27 mouse cellular contexts compared by ENCODE assay signal in genomic region chr1:59134419-59134818, GRCm38 (mm10). TPM values are rescaled to one million over a fixed set of nuclear protein-coding genes. Genes with fewer than 3 reads are reported as not detected.
A peak's percentile ranks its signal among the peaks of the same experiment; 100 is the strongest.
DNase-seq lines count a peak whose midpoint lies in the region; ATAC-seq and TF ChIP-seq lines count a peak whose summit lies in the region.
"Had no signal": no experiment of that assay in that cellular context is flagged by ENCODE, and none has a peak within 500 bp of the region (broad histone marks: within the 10 kb centered on the region; RNA-seq: fewer than 3 reads in every experiment).

No protein-coding gene starts in this region.

- intact Hi-C loops in heart, postnatal 25 days (cut with DNase I): no loop called here

- no peak overlapping the region; the same call in 1 of the 2 replicates for H3K27ac ChIP-seq in heart, embryonic 13.5 days (replicated peaks)
- no peak overlapping the region for H3K27ac ChIP-seq in heart, embryonic 16.5 days (ENCODE audit: low read length)
- H3K27ac ChIP-seq in lung, embryonic 14.5 days (ENCODE audit: low read depth): no peak overlapping the region
- no peak overlapping the region for H3K27ac ChIP-seq in intestine, postnatal 0 days (ENCODE audit: low read depth, low read length)
- no peak overlapping the region for H3K27ac ChIP-seq in cerebellum, adult 2 months (ENCODE audit: insufficient read depth, low read length)
- H3K27ac ChIP-seq: forebrain, embryonic 10.5 days; hindbrain, embryonic 13.5 days; liver, embryonic 13.5 days had no signal

- H3K4me2 ChIP-seq in heart, embryonic 13.5 days: peak overlapping the region; percentile 16; the same call in 1 of the 2 replicates
- H3K4me2 ChIP-seq in heart, embryonic 16.5 days (ENCODE audit: low read depth, low read length): peak overlapping the region; percentile 20; the same call in 1 of the 2 replicates
- H3K4me2 ChIP-seq in lung, embryonic 14.5 days: no peak overlapping the region
- H3K4me2 ChIP-seq in intestine, postnatal 0 days (replicated peaks; ENCODE audit: low read depth): no peak overlapping the region
- H3K4me2 ChIP-seq: hindbrain, embryonic 13.5 days; liver, embryonic 13.5 days; midbrain, embryonic 11.5 days had no signal

- peaks cover 11% of the 10 kb centered on the region for H3K4me1 ChIP-seq in heart, embryonic 13.5 days
- peaks cover 7% of the 10 kb centered on the region; the same call in 1 of the 2 replicates for H3K4me1 ChIP-seq in heart, embryonic 16.5 days (ENCODE audit: control insufficient read depth, insufficient read depth, low read length)
- H3K4me1 ChIP-seq in lung, embryonic 14.5 days (ENCODE audit: insufficient read depth): no peaks in the 10 kb centered on the region
- no peaks in the 10 kb centered on the region for H3K4me1 ChIP-seq in intestine, postnatal 0 days (replicated peaks; ENCODE audit: control insufficient read depth, insufficient read depth, low read length)
- H3K4me1 ChIP-seq in cerebellum, adult 2 months (ENCODE audit: control insufficient read depth, insufficient read depth, low read length): no peaks in the 10 kb centered on the region
- H3K4me1 ChIP-seq: forebrain, embryonic 10.5 days; hindbrain, embryonic 13.5 days; liver, embryonic 13.5 days had no signal

- no peak; the same call in 1 of the 2 replicates for ATAC-seq in heart, embryonic 13.5 days (ENCODE audit: extremely low read depth, insufficient number of reproducible peaks, low FRiP score, low TSS enrichment)
- ATAC-seq in heart, embryonic 16.5 days (replicated peaks; ENCODE audit: extremely low read depth, insufficient read depth, low FRiP score): peak; percentile 82
- peak; percentile 88 for ATAC-seq in lung, embryonic 14.5 days (ENCODE audit: insufficient read depth)
- no peak for ATAC-seq in intestine, postnatal 0 days
- ATAC-seq in erythroblast, adult 5-6 weeks (replicated peaks; ENCODE audit: low FRiP score, poor library complexity, severe bottlenecking): no peak
- ATAC-seq: forebrain, postnatal 0 days had no signal

- H3K9me3 ChIP-seq in heart, embryonic 13.5 days: no peaks in the 10 kb centered on the region
- H3K9me3 ChIP-seq in heart, embryonic 16.5 days (replicated peaks; ENCODE audit: control insufficient read depth, low read length): no peaks in the 10 kb centered on the region
- H3K9me3 ChIP-seq in lung, embryonic 14.5 days (ENCODE audit: low read depth, low read length): no peaks in the 10 kb centered on the region
- no peaks in the 10 kb centered on the region for H3K9me3 ChIP-seq in intestine, postnatal 0 days (ENCODE audit: control insufficient read depth)
- H3K9me3 ChIP-seq: forebrain, embryonic 10.5 days; hindbrain, embryonic 13.5 days; liver, embryonic 13.5 days had no signal

- H3K9ac ChIP-seq in heart, embryonic 13.5 days: no peak overlapping the region; the same call in 1 of the 2 replicates
- no peak overlapping the region for H3K9ac ChIP-seq in heart, embryonic 16.5 days (ENCODE audit: low read length)
- H3K9ac ChIP-seq in lung, embryonic 14.5 days: no peak overlapping the region
- H3K9ac ChIP-seq in intestine, postnatal 0 days (ENCODE audit: low read depth, low read length): no peak overlapping the region
- H3K9ac ChIP-seq: forebrain, postnatal 0 days; hindbrain, embryonic 13.5 days; liver, embryonic 13.5 days had no signal

- H3K27me3 ChIP-seq in heart, embryonic 13.5 days (replicated peaks): no peaks in the 10 kb centered on the region; the same call in none of the 2 replicates
- peaks cover 10% of the 10 kb centered on the region; the same call in 1 of the 2 replicates for H3K27me3 ChIP-seq in heart, embryonic 16.5 days (ENCODE audit: control insufficient read depth, insufficient read depth, low read length)
- no peaks in the 10 kb centered on the region for H3K27me3 ChIP-seq in lung, embryonic 14.5 days (ENCODE audit: insufficient read depth, low read length)
- H3K27me3 ChIP-seq in intestine, postnatal 0 days (replicated peaks; ENCODE audit: control insufficient read depth, insufficient read depth, low read length): no peaks in the 10 kb centered on the region
- H3K27me3 ChIP-seq in cerebellum, adult 2 months (ENCODE audit: control insufficient read depth, insufficient read depth, low read length): no peaks in the 10 kb centered on the region
- H3K27me3 ChIP-seq: hindbrain, embryonic 13.5 days; liver, embryonic 13.5 days had no signal

- no peak for TF ChIP-seq CTCF in lung, embryonic 14.5 days (IDR thresholded peaks at IDR 0.05; ENCODE audit: low read depth)
- TF ChIP-seq CTCF in intestine, postnatal 0 days (IDR thresholded peaks at IDR 0.05; ENCODE audit: low read depth): no peak
- TF ChIP-seq CTCF in cerebellum, adult 2 months (IDR thresholded peaks at IDR 0.05; ENCODE audit: borderline replicate concordance, insufficient read depth, low read depth, low read length): no peak

- TF ChIP-seq POLR2A in cerebellum, adult 2 months (IDR thresholded peaks at IDR 0.05; ENCODE audit: borderline replicate concordance, insufficient read depth, low read length): no peak

- H3K36me3 ChIP-seq in heart, embryonic 13.5 days: no peaks in the 10 kb centered on the region
- H3K36me3 ChIP-seq in heart, embryonic 16.5 days (ENCODE audit: control insufficient read depth, insufficient read depth): no peaks in the 10 kb centered on the region
- H3K36me3 ChIP-seq in lung, embryonic 14.5 days (ENCODE audit: insufficient read depth): no peaks in the 10 kb centered on the region
- H3K36me3 ChIP-seq in intestine, postnatal 0 days (ENCODE audit: control insufficient read depth, insufficient read depth): no peaks in the 10 kb centered on the region
- H3K36me3 ChIP-seq: forebrain, embryonic 10.5 days; hindbrain, embryonic 13.5 days; liver, embryonic 13.5 days had no signal

- no peak for DNase-seq in heart, postnatal 25 days (ENCODE audit: low spot score)
- DNase-seq in lung, embryonic 14.5 days: peak; percentile 87
- DNase-seq in lung, postnatal 25 days (ENCODE audit: low spot score): peak; percentile 77
- DNase-seq in cerebellum, adult 2 months: no peak
- DNase-seq: adrenal gland, postnatal 14 days; cerebellum, adult 9-10 months; forebrain, postnatal 0 days; gastrocnemius, postnatal 36 days; kidney, adult 18-20 months; kidney, postnatal 4 days; liver, embryonic 13.5 days; right cerebral cortex, adult 18-20 months; thymus, adult 18-20 months had no signal

- 32% methylated on average over 5 of the region's 5 CpGs for WGBS in heart, embryonic 13.5 days
- WGBS in heart, embryonic 16.5 days: 23% methylated on average over 5 of the region's 5 CpGs
- 23% methylated on average over 5 of the region's 5 CpGs for WGBS in lung, embryonic 14.5 days
- 73% methylated on average over 5 of the region's 5 CpGs for WGBS in intestine, postnatal 0 days
- WGBS in cerebellum, adult 2 months: 33% methylated on average over 5 of the region's 5 CpGs

- H3K4me3 ChIP-seq in heart, embryonic 13.5 days: no peak overlapping the region
- no peak overlapping the region for H3K4me3 ChIP-seq in heart, embryonic 16.5 days (ENCODE audit: low read length)
- no peak overlapping the region for H3K4me3 ChIP-seq in lung, embryonic 14.5 days (ENCODE audit: low read depth, low read length)
- no peak overlapping the region for H3K4me3 ChIP-seq in intestine, postnatal 0 days (ENCODE audit: low read depth, low read length)
- H3K4me3 ChIP-seq in cerebellum, adult 2 months (replicated peaks; ENCODE audit: insufficient read depth, low read depth, low read length): no peak overlapping the region
- H3K4me3 ChIP-seq: forebrain, embryonic 10.5 days; hindbrain, embryonic 13.5 days; liver, embryonic 13.5 days had no signal

RNA-seq across cellular contexts. Expression of gene Tmem237, which starts 14.2 kb away (rescaled TPM):
- 14.1 and 15.9 TPM in 2 replicates for polyA plus RNA-seq in heart, embryonic 13.5 days (2015; fragmentation: Nextera tagmentation; extraction: Ambion mirVana)
- total RNA-seq in heart, postnatal 25 days (2021): 1 to 10 TPM; 3.8 to 4.0 TPM
- 13.5 and 15.4 TPM in 2 replicates for polyA plus RNA-seq in heart, embryonic 16.5 days (2015; fragmentation: Nextera tagmentation; extraction: Ambion mirVana)
- 43.3 and 45.7 TPM in 2 replicates for polyA plus RNA-seq in lung, embryonic 14.5 days (2014; fragmentation: Nextera tagmentation; extraction: Ambion mirVana)
- polyA plus RNA-seq in intestine, postnatal 0 days (2015; fragmentation: Nextera tagmentation; extraction: Ambion mirVana): 10.7 and 12.5 TPM in 2 replicates
- 3.3 and 10.6 TPM in 2 replicates for total RNA-seq in erythroblast, adult 5-6 weeks (2015; ENCODE audit: low replicate concordance)
- total RNA-seq in erythroblast, adult 5-6 weeks (2017; ENCODE audit: low replicate concordance): 1.4 and 1.5 TPM in 2 replicates
- 22.2 and 27.0 TPM in 2 replicates for polyA plus RNA-seq in cerebellum, adult 2 months (2012; rRNA removed)

RNA-seq across cellular contexts. Expression of gene Mpp4, which starts 28.8 kb away (rescaled TPM):
- polyA plus RNA-seq in heart, embryonic 13.5 days (2015; fragmentation: Nextera tagmentation; extraction: Ambion mirVana): 0.23 and 0.38 TPM in 2 replicates
- total RNA-seq in heart, postnatal 25 days (2021): under 1 TPM; 0.08 to 0.23 TPM
- polyA plus RNA-seq in heart, embryonic 16.5 days (2015; fragmentation: Nextera tagmentation; extraction: Ambion mirVana): 0.74 and 1.7 TPM in 2 replicates
- 0.09 and 0.11 TPM in 2 replicates for polyA plus RNA-seq in lung, embryonic 14.5 days (2014; fragmentation: Nextera tagmentation; extraction: Ambion mirVana)
- 0.21 and 0.29 TPM in 2 replicates for polyA plus RNA-seq in intestine, postnatal 0 days (2015; fragmentation: Nextera tagmentation; extraction: Ambion mirVana)
- total RNA-seq in erythroblast, adult 5-6 weeks (2015; ENCODE audit: low replicate concordance): 0.84 and 1.9 TPM in 2 replicates
- 0.56 and 0.85 TPM in 2 replicates for total RNA-seq in erythroblast, adult 5-6 weeks (2017; ENCODE audit: low replicate concordance)
- polyA plus RNA-seq in cerebellum, adult 2 months (2012; rRNA removed): 12.0 and 12.9 TPM in 2 replicates

RNA-seq across cellular contexts. Expression of gene C2cd6, which starts 39.7 kb away (rescaled TPM):
- not detected in 2 replicates for polyA plus RNA-seq in heart, embryonic 13.5 days (2015; fragmentation: Nextera tagmentation; extraction: Ambion mirVana)
- not detected for total RNA-seq in heart, postnatal 25 days (2021)
- not detected in 2 replicates for polyA plus RNA-seq in heart, embryonic 16.5 days (2015; fragmentation: Nextera tagmentation; extraction: Ambion mirVana)
- not detected in 2 replicates for polyA plus RNA-seq in lung, embryonic 14.5 days (2014; fragmentation: Nextera tagmentation; extraction: Ambion mirVana)
- polyA plus RNA-seq in intestine, postnatal 0 days (2015; fragmentation: Nextera tagmentation; extraction: Ambion mirVana): not detected in 2 replicates
- total RNA-seq in erythroblast, adult 5-6 weeks (2015; ENCODE audit: low replicate concordance): not detected in 2 replicates
- total RNA-seq in erythroblast, adult 5-6 weeks (2017; ENCODE audit: low replicate concordance): not detected in 2 replicates
- polyA plus RNA-seq in cerebellum, adult 2 months (2012; rRNA removed): not detected in 2 replicates
- total RNA-seq: adrenal gland, postnatal 14 days; forebrain, postnatal 0 days; gastrocnemius, adult 18-20 months; gastrocnemius, postnatal 36 days; heart, postnatal 14 days; left cerebral cortex, adult 18-20 months; left cerebral cortex, postnatal 36 days; midbrain, postnatal 0 days had no signal
- polyA plus RNA-seq: forebrain, postnatal 0 days; hindbrain, embryonic 13.5 days; kidney, embryonic 16.5 days; limb, embryonic 14.5 days; liver, embryonic 13.5 days; midbrain, embryonic 11.5 days had no signal

Comparison
In these comparisons a context has a peak if more than half of its experiments do, and no peak if none do; other contexts are left out.
1. ATAC-seq: peak in heart, embryonic 16.5 days (single experiment) and lung, embryonic 14.5 days (single experiment); none in heart, embryonic 13.5 days (single experiment), intestine, postnatal 0 days (single experiment) and erythroblast, adult 5-6 weeks (single experiment).
2. H3K4me2 ChIP-seq: peak in heart, embryonic 13.5 days (single experiment) and heart, embryonic 16.5 days (single experiment); none in lung, embryonic 14.5 days (single experiment) and intestine, postnatal 0 days (single experiment).
3. DNase-seq: peak in lung, embryonic 14.5 days (single experiment) and lung, postnatal 25 days (single experiment); none in heart, postnatal 25 days (single experiment) and cerebellum, adult 2 months (0 of 2).